Mouse (Mus musculus) CH12.LX (cell line): ENCODE data around the gene Rpl3.

Source experiments
- CTCF ChIP-seq, 2 experiments: IDR thresholded peaks in 1 of 2; conservative IDR thresholded peaks in 1 of 2; 2 replicates each; pipeline ENCODE4 v1.5.1; 2011 to 2012; ENCODE audit warnings: low read depth in 2 of 2, low read length in 2 of 2, improper control_type of control experiment in 1 of 2, inconsistent platforms in 1 of 2, mild to moderate bottlenecking in 1 of 2, moderate library complexity in 1 of 2
- EP300 ChIP-seq: IDR thresholded peaks from 2 replicates; pipeline ENCODE4 v1.6.1; 2011; ENCODE audit warnings: low read length, improper control_type of control experiment
- MEF2A ChIP-seq: IDR thresholded peaks from 2 replicates; pipeline ENCODE4 v1.6.1; 2014; ENCODE audit warnings: low read depth, mild to moderate bottlenecking, inconsistent platforms, low read length, improper control_type of control experiment, borderline replicate concordance

- TF ChIP-seq MEF2A (no peak), EP300 (no peak), CTCF (conservative IDR thresholded peaks at IDR 0.05 in 1 of 2, IDR thresholded peaks at IDR 0.05 in 1 of 2; ENCODE audit: low read depth in 2 of 2, low read length in 2 of 2) (no peak)
Observed at GRCm38 (mm10) chr15:80124651-80125050, 33.0 kb upstream of the Rpl3 start.
